Mouse (Mus musculus): Measurements from ENCODE around the gene Tulp2.

DNA sequence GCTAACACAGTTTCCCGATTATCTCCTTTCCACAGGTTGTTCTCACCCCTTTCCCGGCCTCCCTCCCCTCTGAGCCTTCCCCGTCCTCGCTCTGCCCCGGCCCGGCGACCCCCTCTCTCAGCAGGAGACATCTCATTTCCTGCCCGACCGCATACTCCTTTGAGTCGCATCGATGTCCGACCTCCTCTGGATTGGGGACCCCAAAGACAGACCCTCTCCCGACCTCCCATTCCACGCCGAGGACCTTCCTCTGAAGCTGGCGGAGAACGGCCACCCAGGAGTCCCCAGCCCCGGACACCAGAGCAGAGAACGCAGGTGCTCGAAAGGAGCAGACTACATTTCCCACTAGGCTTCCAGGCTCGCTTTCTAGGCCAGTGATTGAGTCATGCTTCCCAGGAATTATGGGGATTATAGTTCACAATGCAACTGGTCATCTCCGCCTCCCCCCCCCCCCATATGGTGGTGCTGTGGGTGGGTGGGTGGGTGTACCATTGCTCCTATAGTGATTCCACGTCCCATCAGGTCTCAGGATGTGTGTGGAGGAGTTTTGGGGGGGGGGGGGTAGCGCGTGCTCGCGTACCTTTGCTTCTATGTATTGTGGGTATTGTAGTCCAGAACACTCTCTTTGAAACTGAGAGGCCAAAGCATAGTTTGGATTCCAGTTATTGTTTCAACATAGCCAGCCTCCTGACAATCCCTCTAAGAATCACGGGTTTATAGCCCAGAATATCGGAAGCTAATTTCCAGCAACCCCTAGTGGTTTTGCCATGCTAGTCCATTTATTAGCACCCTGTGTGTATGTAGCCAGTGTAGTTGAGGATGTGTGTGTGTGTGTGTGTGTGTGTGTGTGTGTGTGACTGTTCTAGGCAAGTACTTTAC is 56.7 kb downstream of the Tulp2 start:
- TF ChIP-seq CTCF (conservative IDR thresholded peaks at IDR 0.05; ENCODE audit: insufficient read depth, insufficient read length, low read depth, low read length) (no peak), POLR2A (IDR thresholded peaks at IDR 0.05; ENCODE audit: low read depth, low read length) (no peak)
